Mouse (Mus musculus) left cerebral cortex, postnatal 10 days (tissue): ENCODE data around the gene Sec23a. TPM values are rescaled to one million over a fixed set of nuclear protein-coding genes. Genes with fewer than 3 reads are reported as not detected.
"Not testable (repeated sequence)": the region's sequence is repeated elsewhere in the genome, so short reads cannot be mapped to it uniquely, and the experiment has no call there.

ENCODE experiments used
- DNase-seq, 2 experiments: peaks; one replicate each; pipeline ENCODE4 v3.0.0; 2021 to 2022; ENCODE audit warnings: low spot score in 2 of 2, mixed read lengths in 1 of 2; ENCODE audit errors: extremely low spot score in 1 of 2
- intact Hi-C: fragments of 180-260 bp; cut with DNase I; formaldehyde crosslinking; loops from one replicate; pipeline ENCODE4 v1.15.1; 2025
- total RNA-seq, 2 experiments: library from RNA; stranded (reverse); gene quantifications; 2 replicates each; pipeline ENCODE4 v1.2.3; 2021

Sec23a gene
- total RNA-seq, 2 experiments from 2014 or later, result 149 to 151 TPM

- no peak for DNase-seq
- intact Hi-C loops, result no loop called here
These were observed 458 bp downstream of the Sec23a start for GRCm38 (mm10) chr12:59011275-59011843.

DNA sequence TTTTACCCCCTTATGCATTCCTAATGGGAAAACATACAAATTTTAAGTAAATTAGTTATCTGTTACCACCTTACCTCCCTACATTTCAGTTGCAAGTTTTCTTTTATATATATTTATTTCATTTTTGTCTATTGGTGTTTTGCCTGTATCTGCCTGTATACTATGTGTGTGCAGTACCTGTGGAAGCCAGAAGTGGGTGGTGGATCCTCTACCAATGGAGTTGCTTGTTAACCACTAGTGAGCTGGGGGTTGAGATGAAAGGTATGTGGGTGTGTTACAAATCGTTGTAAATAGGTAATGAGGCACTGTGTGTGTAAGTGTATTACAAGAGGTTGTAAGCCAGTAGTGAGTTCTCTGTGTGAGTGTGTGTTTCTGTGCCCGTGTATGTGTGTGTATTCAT lies 1.3 kb downstream of the Sec23a start:
- intact Hi-C loops, result no loop called here
- no peak for DNase-seq

- no peak for DNase-seq
- intact Hi-C loops, result no loop called here
These were observed 26.1 kb downstream of the Sec23a start for GRCm38 (mm10) chr12:58985766-58986165.

DNA sequence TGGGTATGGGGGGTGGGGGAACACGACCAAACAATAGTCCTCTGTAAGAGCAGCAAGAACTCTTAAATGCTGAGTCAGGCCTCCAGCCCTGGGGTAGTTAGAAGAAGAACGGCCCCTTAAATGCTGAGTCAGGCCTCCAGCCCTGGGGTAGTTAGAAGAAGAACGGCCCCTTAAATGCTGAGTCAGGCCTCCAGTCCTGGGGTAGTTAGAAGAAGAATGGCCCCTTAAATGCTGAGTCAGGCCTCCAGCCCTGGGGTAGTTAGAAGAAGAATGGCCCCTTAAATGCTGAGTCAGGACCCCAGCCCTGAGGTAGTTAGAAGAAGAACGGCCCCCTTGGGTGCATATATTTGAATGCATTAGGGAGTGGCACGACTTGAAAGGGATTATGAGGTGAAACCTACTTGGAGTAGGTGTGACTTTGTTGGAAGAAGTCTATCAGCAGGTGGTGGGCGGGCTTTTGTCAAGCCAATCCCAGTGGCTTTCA lies 30.6 kb downstream of the Sec23a start:
- intact Hi-C loops, DNase-seq: not testable (repeated sequence)

- DNase-seq, result no peak
- intact Hi-C loops, result no loop called here
These were observed 34.9 kb downstream of the Sec23a start for GRCm38 (mm10) chr12:58976966-58977365.

- peak; percentile 35 to 36 for DNase-seq
- intact Hi-C loops, result no loop called here
These were observed 47.2 kb downstream of the Sec23a start for GRCm38 (mm10) chr12:58964583-58964982.

DNA sequence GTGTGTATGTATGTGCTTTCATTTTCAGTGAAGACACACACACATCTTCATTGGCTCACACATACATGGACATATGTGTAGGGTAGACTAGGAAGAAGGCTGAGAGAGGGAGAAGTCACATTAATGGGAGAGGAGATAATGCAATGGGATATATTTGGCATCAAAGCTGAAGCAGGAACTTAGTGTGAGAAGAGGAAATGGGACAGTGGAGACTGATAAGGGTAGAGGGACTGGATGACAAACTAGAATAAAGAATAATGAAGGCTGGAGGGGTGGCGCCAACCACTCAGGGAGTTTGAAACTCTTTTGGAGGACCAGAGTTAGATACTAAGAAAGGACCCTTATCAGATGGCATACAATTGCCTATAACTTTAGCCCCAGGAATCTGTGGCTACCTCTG lies 51.0 kb downstream of the Sec23a start:
- no peak for DNase-seq
- intact Hi-C loops, result no loop called here

GRCm38 (mm10) chr12:58956624-58957023 lies 55.2 kb downstream of the Sec23a start:
- intact Hi-C loops, result no loop called here
- no peak for DNase-seq

GRCm38 (mm10) chr12:58956162-58956561 lies 55.7 kb downstream of the Sec23a start:
- DNase-seq, result no peak
- intact Hi-C loops, result no loop called here

DNA sequence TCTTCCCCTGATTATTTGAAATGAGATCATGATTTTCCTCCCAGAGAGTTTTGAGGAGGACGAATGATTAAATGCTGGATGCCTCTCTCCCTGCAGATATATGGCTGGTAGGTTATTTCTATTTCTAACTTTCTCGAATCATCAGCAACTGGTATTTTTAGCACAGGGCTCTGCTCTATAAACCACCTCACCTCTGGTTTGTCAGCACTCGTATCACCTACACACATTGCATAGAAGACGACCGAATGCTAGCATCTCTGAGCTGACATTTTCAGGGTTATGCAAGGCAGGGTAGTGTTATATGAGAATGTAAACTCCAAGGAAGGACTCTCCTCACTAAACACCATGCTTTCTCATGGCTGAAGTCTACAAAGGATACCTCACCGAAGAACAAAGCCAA lies 63.9 kb downstream of the Sec23a start:
- DNase-seq, result no peak
- intact Hi-C loops, result loop anchor here (5.0 to 10.0 kb wide), 3 partner anchors 1121 to 1663 kb away; no protein-coding TSS in a partner anchor

- peak; percentile 51 to 56 for DNase-seq
- intact Hi-C loops, result loop anchor here (5.0 to 10.0 kb wide), 3 partner anchors 1120 to 1662 kb away; no protein-coding TSS in a partner anchor
These were observed 64.6 kb downstream of the Sec23a start for GRCm38 (mm10) chr12:58947231-58947630.

GRCm38 (mm10) chr12:58942544-58942943 lies 69.3 kb downstream of the Sec23a start:
- no peak for DNase-seq
- intact Hi-C loops, result loop anchor here (10.0 kb wide), 1 partner anchor 1658 kb away; no protein-coding TSS in a partner anchor

- no peak for DNase-seq
- intact Hi-C loops, result no loop called here
These were observed 77.2 kb downstream of the Sec23a start for GRCm38 (mm10) chr12:58934580-58934979.

DNA sequence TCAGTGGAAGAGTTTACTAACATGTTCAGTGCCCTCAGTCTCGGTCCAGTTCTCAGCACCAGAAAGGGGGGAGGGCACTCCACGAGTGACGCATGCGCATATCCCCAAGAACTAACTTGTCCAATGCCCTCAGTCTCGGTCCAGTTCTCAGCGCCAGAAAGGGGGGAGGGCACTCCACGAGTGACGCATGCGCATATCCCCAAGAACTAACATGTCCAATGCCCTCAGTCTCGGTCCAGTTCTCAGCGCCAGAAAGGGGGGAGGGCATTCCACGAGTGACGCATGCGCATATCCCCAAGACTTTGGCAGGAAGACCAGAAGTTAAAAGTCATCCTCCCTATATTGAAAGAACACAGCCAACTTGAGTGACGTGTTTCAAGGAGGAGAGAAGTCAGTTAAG lies 86.8 kb downstream of the Sec23a start:
- intact Hi-C loops, result loop anchor here (5.0 to 10.0 kb wide), 3 partner anchors 270 to 1098 kb away; partner anchors contain the start of gene Sstr1
- DNase-seq, result no peak

GRCm38 (mm10) chr12:58924025-58924424 lies 87.8 kb downstream of the Sec23a start:
- peak; percentile 49 to 69 for DNase-seq
- intact Hi-C loops, result loop anchor here (5.0 to 10.0 kb wide), 3 partner anchors 269 to 1097 kb away; partner anchors contain the start of gene Sstr1

DNA sequence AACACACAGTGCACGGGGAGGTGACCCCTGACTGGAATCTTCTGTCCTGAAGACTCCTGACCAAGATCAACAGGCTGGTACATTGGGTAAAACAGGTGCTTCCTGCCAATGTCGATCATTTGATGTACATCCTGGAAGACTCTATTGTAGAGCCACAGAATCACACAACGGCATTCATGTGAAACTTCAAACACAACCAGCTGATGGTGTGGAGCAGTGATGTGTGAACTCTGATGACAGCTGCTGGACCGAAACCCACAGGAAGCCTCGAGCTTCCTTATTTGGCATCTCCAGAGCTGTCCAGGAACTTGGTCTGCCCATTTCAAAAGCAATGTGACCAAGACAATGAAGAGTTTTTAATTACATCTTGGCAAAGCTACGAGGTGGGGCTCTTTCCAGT lies 91.0 kb downstream of the Sec23a start:
- intact Hi-C loops, result loop anchor here (5.0 to 10.0 kb wide), 3 partner anchors 266 to 1093 kb away; partner anchors contain the start of gene Sstr1
- no peak for DNase-seq

DNA sequence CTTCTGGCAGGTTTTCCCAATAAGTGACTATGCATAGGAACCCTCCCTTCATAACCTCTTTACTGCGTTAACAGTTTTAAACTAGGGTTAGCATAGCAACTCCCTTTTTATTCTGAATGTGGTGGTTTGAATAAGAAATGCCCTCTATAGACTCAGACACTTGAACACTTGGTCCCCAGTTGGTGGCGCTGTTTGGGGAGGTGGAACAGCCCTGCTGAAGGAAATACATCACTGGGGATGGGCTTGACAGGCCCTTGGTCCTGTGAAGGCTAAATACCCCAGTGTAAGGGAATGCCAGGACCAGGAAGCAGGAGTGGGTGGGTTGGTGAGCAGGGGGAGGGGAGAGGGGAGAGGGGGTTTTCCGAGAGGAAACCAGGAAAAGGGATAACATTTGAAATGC lies 92.3 kb downstream of the Sec23a start:
- DNase-seq, result no peak
- intact Hi-C loops, result no loop called here

DNA sequence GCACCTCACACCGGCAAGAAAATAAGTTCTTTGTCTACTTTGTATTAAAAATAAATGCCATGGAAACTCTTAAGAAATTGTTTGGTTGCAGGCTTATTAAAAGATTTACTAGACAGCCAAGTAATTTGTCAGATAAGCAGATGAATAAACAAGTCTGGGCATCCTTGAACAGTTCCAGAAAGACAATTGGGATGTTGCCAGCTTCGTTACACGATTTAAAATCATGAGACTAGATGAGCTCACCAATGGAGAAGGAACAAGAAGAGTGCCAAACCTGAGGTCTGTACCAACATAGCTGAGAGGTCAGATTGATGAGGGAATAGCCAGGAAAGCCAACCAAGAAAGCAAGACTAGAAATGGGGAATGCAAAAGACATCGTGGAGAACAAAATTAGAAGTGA lies 102.0 kb downstream of the Sec23a start:
- intact Hi-C loops, result no loop called here

More for the DNA sequence above, 102.0 kb downstream of the Sec23a start:
- no peak for DNase-seq
